Mouse (Mus musculus) left cerebral cortex, adult 8-10 months (tissue): ENCODE data around the gene Cdkal1. TPM values are rescaled to one million over a fixed set of nuclear protein-coding genes. Genes with fewer than 3 reads are reported as not detected.

Source experiments
- DNase-seq, 2 experiments: peaks; one replicate each; pipeline ENCODE4 v3.0.0; 2022; ENCODE audit warnings: low spot score in 2 of 2
- total RNA-seq, 4 experiments: library from RNA; stranded (reverse); gene quantifications; 2 replicates each; pipeline ENCODE4 v1.2.4; 2022

Cdkal1 gene
- total RNA-seq, 4 experiments from 2014 or later = 21.7 to 40.8 (median 26.9) TPM

- DNase-seq = no peak
Observed at GRCm38 (mm10) chr13:29637788-29638187, 217.7 kb downstream of the Cdkal1 start.

GRCm38 (mm10) chr13:29635581-29635980 lies 219.9 kb downstream of the Cdkal1 start:
- no peak for DNase-seq

- no peak for DNase-seq
Observed at GRCm38 (mm10) chr13:29631342-29631741, 224.1 kb downstream of the Cdkal1 start.

DNA sequence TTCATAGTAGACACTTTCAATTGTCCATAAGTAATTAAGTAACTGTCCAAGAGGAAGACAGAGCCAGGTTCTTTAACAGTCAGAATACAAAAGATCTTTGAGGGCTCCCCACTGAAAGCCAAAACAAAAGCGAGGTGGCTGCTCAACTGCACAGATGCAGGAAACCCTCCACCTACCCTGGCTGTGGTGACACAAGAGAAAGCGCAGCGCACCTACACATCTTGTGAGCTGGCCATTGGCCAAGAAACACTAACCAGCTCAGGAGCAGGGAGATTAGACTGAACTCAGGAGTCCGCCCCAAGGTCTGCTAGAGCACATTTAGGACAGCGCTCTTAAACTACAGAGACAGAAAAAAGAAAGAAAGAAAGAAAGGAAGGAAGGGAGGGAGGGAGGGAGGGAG lies 226.9 kb downstream of the Cdkal1 start:
- no peak for DNase-seq

DNA sequence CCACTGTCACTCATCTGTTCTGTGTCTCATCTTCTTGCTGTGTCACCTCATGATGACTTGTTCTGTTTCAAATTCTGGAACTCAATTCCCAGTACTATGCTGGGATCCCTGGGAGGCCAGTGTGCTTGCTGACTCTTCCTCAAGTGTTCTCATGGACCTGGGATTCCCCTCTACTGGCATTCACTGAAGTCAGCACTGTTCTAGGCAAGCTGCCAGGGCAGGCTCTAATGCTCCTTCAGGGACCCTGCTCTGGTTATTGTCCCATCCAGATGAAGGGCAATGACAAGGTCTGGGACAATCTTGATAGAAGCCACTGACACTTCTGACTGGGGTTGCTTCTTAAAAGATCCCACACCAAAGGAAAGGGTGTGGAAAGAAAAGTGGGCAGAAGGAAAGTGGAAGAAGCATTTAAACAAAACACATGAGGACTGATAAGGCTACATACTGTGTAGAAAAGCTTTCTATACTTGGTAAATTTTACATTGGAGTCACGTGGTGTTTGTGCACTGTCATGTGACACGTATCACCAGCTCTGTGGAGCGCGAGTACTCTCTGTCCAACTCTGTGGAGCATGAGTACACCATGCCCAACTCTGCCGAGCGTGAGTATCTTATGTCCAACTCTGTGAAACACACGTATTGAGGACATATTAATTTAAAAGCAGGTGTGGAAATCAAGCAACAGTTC lies 227.9 kb downstream of the Cdkal1 start:
- no peak for DNase-seq

- no peak for DNase-seq
Observed at GRCm38 (mm10) chr13:29624929-29625328, 230.5 kb downstream of the Cdkal1 start.

- DNase-seq = no peak
Observed at GRCm38 (mm10) chr13:29623636-29624239, 231.7 kb downstream of the Cdkal1 start.

DNA sequence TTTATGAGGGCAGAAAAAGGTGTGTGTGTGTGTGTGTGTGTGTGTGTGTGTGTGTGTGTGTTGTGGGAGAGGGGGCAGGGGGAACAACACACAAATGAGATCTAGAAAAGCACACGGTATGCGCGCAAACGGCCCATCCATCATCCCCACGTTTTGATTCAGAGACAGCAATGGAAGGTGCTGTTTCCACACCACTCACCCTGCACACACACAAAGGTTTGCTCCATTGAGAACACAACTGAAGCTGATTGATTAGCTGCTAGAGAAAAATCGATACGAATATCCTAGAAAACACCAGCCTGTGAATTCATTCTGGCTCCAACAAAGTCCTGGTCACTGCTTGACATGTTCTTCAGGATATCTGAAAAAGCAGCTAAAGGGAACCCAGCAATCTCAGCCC lies 233.6 kb downstream of the Cdkal1 start:
- DNase-seq = no peak

DNA sequence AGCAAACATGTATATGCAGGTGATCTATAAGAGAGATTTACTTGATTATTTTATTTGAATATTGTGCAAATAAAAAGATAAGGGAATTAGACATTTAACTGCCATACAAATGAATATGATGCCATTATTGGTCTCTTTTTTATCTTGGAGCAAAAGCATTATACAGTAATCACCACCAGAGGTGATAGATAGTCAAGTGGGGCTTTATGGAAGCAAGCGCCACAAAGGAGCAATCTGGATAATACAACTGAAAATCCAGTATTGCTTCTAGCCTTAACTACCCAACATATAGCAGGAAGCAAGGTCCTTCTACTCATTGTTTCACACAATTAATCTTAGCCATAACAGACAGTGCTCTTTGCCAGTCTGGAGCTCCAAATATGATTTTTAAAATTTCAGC lies 234.1 kb downstream of the Cdkal1 start:
- no peak for DNase-seq

- DNase-seq = no peak
Observed at GRCm38 (mm10) chr13:29620826-29621225, 234.6 kb downstream of the Cdkal1 start.

- no peak for DNase-seq
Observed at GRCm38 (mm10) chr13:29616654-29617171, 238.8 kb downstream of the Cdkal1 start.

DNA sequence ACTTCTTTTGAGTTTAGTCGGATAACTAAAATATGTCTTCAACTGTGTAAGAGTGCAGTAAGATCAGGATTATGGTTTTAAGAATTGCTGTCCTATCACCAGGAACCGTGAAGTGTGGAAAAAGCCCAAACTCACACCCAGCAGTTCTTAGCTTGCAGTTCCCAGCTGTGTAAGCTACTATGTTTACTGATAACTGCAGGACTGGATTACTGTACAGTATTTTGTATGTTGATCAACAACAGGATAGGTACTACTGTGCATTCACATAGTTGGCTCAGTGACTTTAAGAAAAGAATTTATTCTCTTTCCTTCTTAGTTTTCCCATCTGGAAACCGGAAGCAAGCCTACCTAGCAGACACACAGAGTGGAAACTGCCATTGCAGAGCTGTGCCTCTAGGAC lies 239.5 kb downstream of the Cdkal1 start:
- no peak for DNase-seq

GRCm38 (mm10) chr13:29615081-29615480 lies 240.4 kb downstream of the Cdkal1 start:
- DNase-seq = no peak

DNA sequence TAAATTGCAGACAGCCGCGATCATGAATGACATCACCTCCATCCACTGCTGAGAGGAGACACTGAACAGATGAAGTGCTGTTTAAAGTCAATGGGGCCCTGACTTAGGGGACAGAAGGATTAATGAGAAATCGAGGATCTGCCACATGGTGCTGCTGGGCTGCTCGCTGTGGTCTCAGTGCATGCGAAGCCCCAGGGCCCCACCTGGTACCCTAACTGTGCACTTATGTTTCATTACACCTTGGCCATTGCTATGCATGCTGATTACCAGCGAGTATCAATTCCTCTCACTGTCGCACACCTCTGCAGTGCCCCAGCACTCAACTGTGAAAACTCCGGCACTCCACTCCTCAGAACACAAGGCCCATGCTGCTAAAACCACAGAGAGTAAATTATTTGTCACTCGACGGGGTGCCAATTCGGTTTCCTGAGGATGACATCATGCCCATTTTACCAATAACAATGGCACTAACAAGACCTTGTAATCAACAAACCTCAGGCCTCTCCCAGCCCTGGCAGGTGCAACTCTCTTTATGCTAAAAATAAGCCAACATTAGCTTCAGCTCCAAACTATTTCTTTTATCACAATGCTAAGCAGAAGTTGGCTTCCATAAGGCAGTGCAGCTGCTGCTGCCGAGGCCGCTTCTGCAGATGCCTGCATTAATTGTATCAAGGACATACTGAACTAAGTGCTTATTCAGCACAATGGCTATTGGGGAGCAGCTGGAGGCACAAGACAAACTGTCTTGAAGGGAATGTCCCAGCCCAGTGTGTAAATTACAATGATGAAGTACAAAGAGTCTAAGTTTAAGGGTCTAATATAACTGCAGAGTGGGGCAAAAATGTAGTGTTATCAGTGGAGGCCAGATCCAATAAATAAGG lies 245.2 kb downstream of the Cdkal1 start:
- no peak for DNase-seq

- no peak for DNase-seq
Observed at GRCm38 (mm10) chr13:29609441-29609840, 246.0 kb downstream of the Cdkal1 start.

DNA sequence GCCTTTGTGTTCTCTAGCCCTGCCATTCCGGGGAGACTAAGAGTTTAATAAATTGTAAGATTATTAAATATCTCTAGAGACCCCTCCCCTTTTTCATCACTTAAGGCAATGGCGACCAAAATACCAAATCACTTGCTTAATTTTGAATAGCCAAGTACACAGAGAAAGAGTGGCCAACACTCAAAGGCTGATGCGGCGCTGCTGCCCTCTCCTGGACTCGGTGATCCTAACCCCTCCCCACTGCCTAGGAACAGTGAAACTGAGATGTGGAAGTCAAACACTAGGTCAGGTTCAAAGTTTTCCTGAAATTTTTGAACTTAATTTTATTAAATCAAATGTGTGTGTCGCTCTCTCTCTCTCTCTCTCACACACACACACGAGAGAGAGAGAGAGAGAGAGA lies 251.2 kb downstream of the Cdkal1 start:
- no peak for DNase-seq

GRCm38 (mm10) chr13:29603597-29603996 lies 251.9 kb downstream of the Cdkal1 start:
- no peak for DNase-seq

DNA sequence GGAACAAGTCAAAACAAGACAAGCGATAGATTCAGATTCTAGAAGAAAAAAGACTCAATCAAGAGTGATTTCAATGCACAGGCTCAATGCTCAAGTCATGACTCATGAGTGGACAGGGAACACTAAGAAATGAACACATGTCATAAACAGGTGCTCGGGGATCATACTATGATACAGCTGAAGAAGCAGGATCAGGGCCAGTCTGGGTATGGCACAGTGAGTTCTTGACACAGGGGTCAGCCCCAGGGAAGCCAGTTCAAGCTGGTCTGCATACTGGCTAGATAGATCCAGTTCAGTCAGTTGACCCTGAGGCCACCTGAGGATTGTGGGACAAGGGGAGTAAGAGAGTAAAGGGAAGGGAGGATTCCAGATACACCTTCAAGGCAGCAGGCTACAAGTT lies 254.4 kb downstream of the Cdkal1 start:
- DNase-seq = no peak

DNA sequence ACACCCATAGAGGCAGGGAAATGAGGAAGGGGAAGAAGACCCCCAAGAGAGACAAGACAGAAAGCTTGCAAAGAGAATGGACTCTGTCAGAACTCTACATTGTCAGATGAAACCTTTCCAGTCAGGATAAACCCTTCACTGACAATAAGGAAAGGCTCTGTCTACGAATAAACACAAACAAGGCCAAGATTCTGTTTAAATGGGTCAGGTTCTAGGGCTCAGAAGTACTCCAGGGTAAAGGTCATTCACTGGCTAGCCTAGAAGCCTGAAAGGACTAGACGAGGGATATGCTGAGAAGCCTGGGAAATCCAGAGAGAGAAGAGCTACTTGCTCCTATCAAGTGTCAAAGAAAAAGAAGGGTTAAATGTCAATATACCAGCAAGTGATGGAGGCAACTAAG lies 255.8 kb downstream of the Cdkal1 start:
- DNase-seq = no peak

GRCm38 (mm10) chr13:29596735-29597134 lies 258.7 kb downstream of the Cdkal1 start:
- no peak for DNase-seq

DNA sequence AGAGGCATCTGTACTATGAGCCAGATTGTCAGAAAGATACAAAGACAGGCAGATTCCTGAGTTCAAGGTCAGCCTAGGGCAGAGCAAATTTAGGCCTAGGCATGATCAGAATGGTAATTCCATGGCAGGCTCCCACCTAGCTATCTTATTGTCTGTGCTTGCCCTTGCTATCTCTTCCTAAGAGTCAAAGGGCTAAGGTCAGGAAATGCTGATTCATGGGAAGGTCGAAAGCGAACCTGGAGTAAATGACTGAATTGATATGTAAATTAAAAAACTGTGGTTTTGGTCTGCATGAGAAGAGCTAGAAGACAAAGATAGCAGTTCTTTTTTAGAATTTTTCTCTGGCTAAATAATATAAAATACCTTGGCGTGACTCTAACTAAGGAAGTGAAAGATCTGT lies 262.4 kb downstream of the Cdkal1 start:
- DNase-seq = no peak

- no peak for DNase-seq
Observed at GRCm38 (mm10) chr13:29590685-29591084, 264.8 kb downstream of the Cdkal1 start.
